Mouse (Mus musculus): Measurements from ENCODE around the gene Hist1h3d. TPM values are rescaled to one million over a fixed set of nuclear protein-coding genes. Genes with fewer than 3 reads are reported as not detected.

Gene Hist1h3d
- polyA plus RNA-seq, 1 experiment from 2014 or later, result not detected

Other genes starting within 250 kb of the Hist1h3d start
- 23.5 TPM for gene Zfp322a, start 206.6 kb upstream of the Hist1h3d start, polyA plus RNA-seq (2014; fragmentation: Illumina TruSeq; extraction: RNeasy Lipid Tissue Mini Kit (QIAGEN cat#74804); ENCODE audit: low read depth, low replicate concordance)
- 1.7 TPM for gene Abt1, start 151.9 kb upstream of the Hist1h3d start, polyA plus RNA-seq (2014; fragmentation: Illumina TruSeq; extraction: RNeasy Lipid Tissue Mini Kit (QIAGEN cat#74804); ENCODE audit: low read depth, low replicate concordance)
- gene Btn1a1, start 109.9 kb upstream of the Hist1h3d start, polyA plus RNA-seq (2014; fragmentation: Illumina TruSeq; extraction: RNeasy Lipid Tissue Mini Kit (QIAGEN cat#74804); ENCODE audit: low read depth, low replicate concordance), result not detected
- not detected for gene Btn2a2, start 86.9 kb upstream of the Hist1h3d start, polyA plus RNA-seq (2014; fragmentation: Illumina TruSeq; extraction: RNeasy Lipid Tissue Mini Kit (QIAGEN cat#74804); ENCODE audit: low read depth, low replicate concordance)
- not detected for gene Hist1h4h, start 44.7 kb upstream of the Hist1h3d start, polyA plus RNA-seq (2014; fragmentation: Illumina TruSeq; extraction: RNeasy Lipid Tissue Mini Kit (QIAGEN cat#74804); ENCODE audit: low read depth, low replicate concordance)
- not detected for gene Hist1h2af, start 41.9 kb upstream of the Hist1h3d start, polyA plus RNA-seq (2014; fragmentation: Illumina TruSeq; extraction: RNeasy Lipid Tissue Mini Kit (QIAGEN cat#74804); ENCODE audit: low read depth, low replicate concordance)
- gene Hist1h3g, start 40.3 kb upstream of the Hist1h3d start, polyA plus RNA-seq (2014; fragmentation: Illumina TruSeq; extraction: RNeasy Lipid Tissue Mini Kit (QIAGEN cat#74804); ENCODE audit: low read depth, low replicate concordance), result not detected
- gene Hist1h2bh, start 32.4 kb upstream of the Hist1h3d start, polyA plus RNA-seq (2014; fragmentation: Illumina TruSeq; extraction: RNeasy Lipid Tissue Mini Kit (QIAGEN cat#74804); ENCODE audit: low read depth, low replicate concordance), result 0.37 TPM
- gene Hist1h3f, start 31.7 kb upstream of the Hist1h3d start, polyA plus RNA-seq (2014; fragmentation: Illumina TruSeq; extraction: RNeasy Lipid Tissue Mini Kit (QIAGEN cat#74804); ENCODE audit: low read depth, low replicate concordance), result not detected
- gene Hist1h4f, start 24.1 kb upstream of the Hist1h3d start, polyA plus RNA-seq (2014; fragmentation: Illumina TruSeq; extraction: RNeasy Lipid Tissue Mini Kit (QIAGEN cat#74804); ENCODE audit: low read depth, low replicate concordance), result not detected
- gene Hist1h1d, start 22.5 kb upstream of the Hist1h3d start, polyA plus RNA-seq (2014; fragmentation: Illumina TruSeq; extraction: RNeasy Lipid Tissue Mini Kit (QIAGEN cat#74804); ENCODE audit: low read depth, low replicate concordance), result 0.19 TPM
- not detected for gene Hist1h3e, start 13.4 kb upstream of the Hist1h3d start, polyA plus RNA-seq (2014; fragmentation: Illumina TruSeq; extraction: RNeasy Lipid Tissue Mini Kit (QIAGEN cat#74804); ENCODE audit: low read depth, low replicate concordance)
- not detected for gene Hist1h2ae, start 4.5 kb upstream of the Hist1h3d start, polyA plus RNA-seq (2014; fragmentation: Illumina TruSeq; extraction: RNeasy Lipid Tissue Mini Kit (QIAGEN cat#74804); ENCODE audit: low read depth, low replicate concordance)
- not detected for gene Hist1h2bg, start 4.4 kb upstream of the Hist1h3d start, polyA plus RNA-seq (2014; fragmentation: Illumina TruSeq; extraction: RNeasy Lipid Tissue Mini Kit (QIAGEN cat#74804); ENCODE audit: low read depth, low replicate concordance)
- not detected for gene Hist1h2bf, start 1.6 kb upstream of the Hist1h3d start, polyA plus RNA-seq (2014; fragmentation: Illumina TruSeq; extraction: RNeasy Lipid Tissue Mini Kit (QIAGEN cat#74804); ENCODE audit: low read depth, low replicate concordance)
- not detected for gene Hist1h2ad, start 1.4 kb upstream of the Hist1h3d start, polyA plus RNA-seq (2014; fragmentation: Illumina TruSeq; extraction: RNeasy Lipid Tissue Mini Kit (QIAGEN cat#74804); ENCODE audit: low read depth, low replicate concordance)
- gene Hist1h4d, start 5.8 kb downstream of the Hist1h3d start, polyA plus RNA-seq (2014; fragmentation: Illumina TruSeq; extraction: RNeasy Lipid Tissue Mini Kit (QIAGEN cat#74804); ENCODE audit: low read depth, low replicate concordance), result not detected
- 0.95 TPM for gene Hist1h2be, start 45.4 kb downstream of the Hist1h3d start, polyA plus RNA-seq (2014; fragmentation: Illumina TruSeq; extraction: RNeasy Lipid Tissue Mini Kit (QIAGEN cat#74804); ENCODE audit: low read depth, low replicate concordance)
- gene Hist1h1e, start 46.8 kb downstream of the Hist1h3d start, polyA plus RNA-seq (2014; fragmentation: Illumina TruSeq; extraction: RNeasy Lipid Tissue Mini Kit (QIAGEN cat#74804); ENCODE audit: low read depth, low replicate concordance), result 0.45 TPM
- gene Hist1h2ac, start 108.2 kb downstream of the Hist1h3d start, polyA plus RNA-seq (2014; fragmentation: Illumina TruSeq; extraction: RNeasy Lipid Tissue Mini Kit (QIAGEN cat#74804); ENCODE audit: low read depth, low replicate concordance), result 0.56 TPM
- 195 TPM for gene Hist1h2bc, start 108.4 kb downstream of the Hist1h3d start, polyA plus RNA-seq (2014; fragmentation: Illumina TruSeq; extraction: RNeasy Lipid Tissue Mini Kit (QIAGEN cat#74804); ENCODE audit: low read depth, low replicate concordance)
- gene Hist1h1t, start 120.1 kb downstream of the Hist1h3d start, polyA plus RNA-seq (2014; fragmentation: Illumina TruSeq; extraction: RNeasy Lipid Tissue Mini Kit (QIAGEN cat#74804); ENCODE audit: low read depth, low replicate concordance), result not detected
- gene Hist1h4c, start 122.7 kb downstream of the Hist1h3d start, polyA plus RNA-seq (2014; fragmentation: Illumina TruSeq; extraction: RNeasy Lipid Tissue Mini Kit (QIAGEN cat#74804); ENCODE audit: low read depth, low replicate concordance), result 0.72 TPM
- 40.9 TPM for gene Hfe, start 135.1 kb downstream of the Hist1h3d start, polyA plus RNA-seq (2014; fragmentation: Illumina TruSeq; extraction: RNeasy Lipid Tissue Mini Kit (QIAGEN cat#74804); ENCODE audit: low read depth, low replicate concordance)
- 9.8 TPM for gene Hist1h1c, start 163.0 kb downstream of the Hist1h3d start, polyA plus RNA-seq (2014; fragmentation: Illumina TruSeq; extraction: RNeasy Lipid Tissue Mini Kit (QIAGEN cat#74804); ENCODE audit: low read depth, low replicate concordance)
- gene Hist1h3c, start 169.8 kb downstream of the Hist1h3d start, polyA plus RNA-seq (2014; fragmentation: Illumina TruSeq; extraction: RNeasy Lipid Tissue Mini Kit (QIAGEN cat#74804); ENCODE audit: low read depth, low replicate concordance), result not detected
- not detected for gene Hist1h2bb, start 171.0 kb downstream of the Hist1h3d start, polyA plus RNA-seq (2014; fragmentation: Illumina TruSeq; extraction: RNeasy Lipid Tissue Mini Kit (QIAGEN cat#74804); ENCODE audit: low read depth, low replicate concordance)
- not detected for gene Hist1h2ab, start 175.4 kb downstream of the Hist1h3d start, polyA plus RNA-seq (2014; fragmentation: Illumina TruSeq; extraction: RNeasy Lipid Tissue Mini Kit (QIAGEN cat#74804); ENCODE audit: low read depth, low replicate concordance)
- not detected for gene Hist1h3b, start 176.5 kb downstream of the Hist1h3d start, polyA plus RNA-seq (2014; fragmentation: Illumina TruSeq; extraction: RNeasy Lipid Tissue Mini Kit (QIAGEN cat#74804); ENCODE audit: low read depth, low replicate concordance)
- not detected for gene Hist1h4b, start 181.2 kb downstream of the Hist1h3d start, polyA plus RNA-seq (2014; fragmentation: Illumina TruSeq; extraction: RNeasy Lipid Tissue Mini Kit (QIAGEN cat#74804); ENCODE audit: low read depth, low replicate concordance)
- not detected for gene Hist1h4a, start 185.5 kb downstream of the Hist1h3d start, polyA plus RNA-seq (2014; fragmentation: Illumina TruSeq; extraction: RNeasy Lipid Tissue Mini Kit (QIAGEN cat#74804); ENCODE audit: low read depth, low replicate concordance)
- gene Hist1h3a, start 186.6 kb downstream of the Hist1h3d start, polyA plus RNA-seq (2014; fragmentation: Illumina TruSeq; extraction: RNeasy Lipid Tissue Mini Kit (QIAGEN cat#74804); ENCODE audit: low read depth, low replicate concordance), result not detected
- gene Hist1h1a, start 187.9 kb downstream of the Hist1h3d start, polyA plus RNA-seq (2014; fragmentation: Illumina TruSeq; extraction: RNeasy Lipid Tissue Mini Kit (QIAGEN cat#74804); ENCODE audit: low read depth, low replicate concordance), result not detected
- not detected for gene Trim38, start 194.2 kb downstream of the Hist1h3d start, polyA plus RNA-seq (2014; fragmentation: Illumina TruSeq; extraction: RNeasy Lipid Tissue Mini Kit (QIAGEN cat#74804); ENCODE audit: low read depth, low replicate concordance)
- 190 TPM for gene Slc17a2, start 231.2 kb downstream of the Hist1h3d start, polyA plus RNA-seq (2014; fragmentation: Illumina TruSeq; extraction: RNeasy Lipid Tissue Mini Kit (QIAGEN cat#74804); ENCODE audit: low read depth, low replicate concordance)